Mouse (Mus musculus): ENCODE results near the gene B4galt5. TPM values are rescaled to one million over a fixed set of nuclear protein-coding genes. Genes with fewer than 3 reads are reported as not detected.

Gene B4galt5
- total RNA-seq, 1 experiment = 40.5 TPM

GRCm38 (mm10) chr2:167383666-167384083 lies 34.7 kb upstream of the B4galt5 start:
- Histone ChIP-seq H3K4me3 (ENCODE audit: insufficient read depth in 1 of 2, low read depth in 1 of 2, low read length in 2 of 2, poor library complexity in 1 of 2, severe bottlenecking in 1 of 2) (no peak overlapping the region), H3K9ac (ENCODE audit: insufficient read depth, low read depth, low read length, poor library complexity, severe bottlenecking) (no peak overlapping the region), H3K36me3 (ENCODE audit: control insufficient read depth, insufficient read depth, low read length, poor library complexity, severe bottlenecking) (no peaks in the 10 kb centered on the region), H3K27ac (ENCODE audit: insufficient read depth, low read depth, low read length, poor library complexity, severe bottlenecking) (no peak overlapping the region), H3K4me1 (ENCODE audit: control insufficient read depth in 2 of 2, insufficient read depth in 2 of 2, low read length in 2 of 2, poor library complexity in 1 of 2) (peaks cover 6 to 8% of the 10 kb centered on the region in 2 experiments), H3K9me3 (ENCODE audit: control insufficient read depth, insufficient read depth, low read depth, low read length) (no peaks in the 10 kb centered on the region)
- DNase-seq (ENCODE audit: low read depth, low spot score) = no peak
- TF ChIP-seq ZNF384 (IDR thresholded peaks at IDR 0.05; ENCODE audit: low read depth, low read length) (no peak), MAFK (IDR thresholded peaks at IDR 0.05; ENCODE audit: insufficient read depth, low read depth, low read length) (no peak), CHD2 (IDR thresholded peaks at IDR 0.05; ENCODE audit: low read depth, low read length) (no peak), HCFC1 (IDR thresholded peaks at IDR 0.05; ENCODE audit: borderline replicate concordance, insufficient read depth, low read length) (no peak), ZC3H11A (IDR thresholded peaks at IDR 0.05; ENCODE audit: borderline replicate concordance, low read depth, low read length) (no peak)
- in situ Hi-C loops (cut with MboI; ENCODE audit: low sequenced_read_pairs in 2 of 2, unreplicated experiment in 2 of 2) = no loop called here

- in situ Hi-C loops (cut with MboI; ENCODE audit: low sequenced_read_pairs in 2 of 2, unreplicated experiment in 2 of 2) = no loop called here
- Histone ChIP-seq H3K4me3 (ENCODE audit: insufficient read depth in 1 of 2, low read depth in 1 of 2, low read length in 2 of 2, poor library complexity in 1 of 2, severe bottlenecking in 1 of 2) (no peak overlapping the region), H3K9ac (ENCODE audit: insufficient read depth, low read depth, low read length, poor library complexity, severe bottlenecking) (no peak overlapping the region), H3K9me3 (ENCODE audit: control insufficient read depth, insufficient read depth, low read depth, low read length) (no peaks in the 10 kb centered on the region), H3K27ac (ENCODE audit: insufficient read depth, low read depth, low read length, poor library complexity, severe bottlenecking) (no peak overlapping the region), H3K4me1 (ENCODE audit: control insufficient read depth in 2 of 2, insufficient read depth in 2 of 2, low read length in 2 of 2, poor library complexity in 1 of 2) (peaks cover 11 to 13% of the 10 kb centered on the region in 2 experiments), H3K36me3 (ENCODE audit: control insufficient read depth, insufficient read depth, low read length, poor library complexity, severe bottlenecking) (no peaks in the 10 kb centered on the region)
- DNase-seq (ENCODE audit: low read depth, low spot score) = no peak
- TF ChIP-seq MAFK (IDR thresholded peaks at IDR 0.05; ENCODE audit: insufficient read depth, low read depth, low read length) (no peak), HCFC1 (IDR thresholded peaks at IDR 0.05; ENCODE audit: borderline replicate concordance, insufficient read depth, low read length) (no peak), ZC3H11A (IDR thresholded peaks at IDR 0.05; ENCODE audit: borderline replicate concordance, low read depth, low read length) (no peak), ZNF384 (IDR thresholded peaks at IDR 0.05; ENCODE audit: low read depth, low read length) (no peak), CHD2 (IDR thresholded peaks at IDR 0.05; ENCODE audit: low read depth, low read length) (no peak)
These were observed 33.4 kb upstream of the B4galt5 start for GRCm38 (mm10) chr2:167382389-167382788.

- no peak for DNase-seq (ENCODE audit: low read depth, low spot score)
- in situ Hi-C loops (cut with MboI; ENCODE audit: low sequenced_read_pairs in 2 of 2, unreplicated experiment in 2 of 2) = no loop called here
- Histone ChIP-seq H3K36me3 (ENCODE audit: control insufficient read depth, insufficient read depth, low read length, poor library complexity, severe bottlenecking) (no peaks in the 10 kb centered on the region), H3K4me3 (ENCODE audit: insufficient read depth in 1 of 2, low read depth in 1 of 2, low read length in 2 of 2, poor library complexity in 1 of 2, severe bottlenecking in 1 of 2) (no peak overlapping the region), H3K4me1 (ENCODE audit: control insufficient read depth in 2 of 2, insufficient read depth in 2 of 2, low read length in 2 of 2, poor library complexity in 1 of 2) (peaks cover 11 to 13% of the 10 kb centered on the region in 2 experiments), H3K9me3 (ENCODE audit: control insufficient read depth, insufficient read depth, low read depth, low read length) (no peaks in the 10 kb centered on the region), H3K27ac (ENCODE audit: insufficient read depth, low read depth, low read length, poor library complexity, severe bottlenecking) (no peak overlapping the region), H3K9ac (ENCODE audit: insufficient read depth, low read depth, low read length, poor library complexity, severe bottlenecking) (no peak overlapping the region)
- no peak for TF ChIP-seq ZNF384 (IDR thresholded peaks at IDR 0.05; ENCODE audit: low read depth, low read length)
- TF ChIP-seq MAFK (IDR thresholded peaks at IDR 0.05; ENCODE audit: insufficient read depth, low read depth, low read length) = no peak
- no peak for TF ChIP-seq CHD2 (IDR thresholded peaks at IDR 0.05; ENCODE audit: low read depth, low read length)
- no peak for TF ChIP-seq HCFC1 (IDR thresholded peaks at IDR 0.05; ENCODE audit: borderline replicate concordance, insufficient read depth, low read length)
- TF ChIP-seq ZC3H11A (IDR thresholded peaks at IDR 0.05; ENCODE audit: borderline replicate concordance, low read depth, low read length) = no peak
These were observed 32.6 kb upstream of the B4galt5 start for GRCm38 (mm10) chr2:167381596-167381995.

GRCm38 (mm10) chr2:167380615-167381285 lies 31.8 kb upstream of the B4galt5 start:
- no peaks in the 10 kb centered on the region for H3K9me3 ChIP-seq (ENCODE audit: control insufficient read depth, insufficient read depth, low read depth, low read length)
- H3K4me3 ChIP-seq (ENCODE audit: insufficient read depth in 1 of 2, low read depth in 1 of 2, low read length in 2 of 2, poor library complexity in 1 of 2, severe bottlenecking in 1 of 2) = no peak overlapping the region
- H3K27ac ChIP-seq (ENCODE audit: insufficient read depth, low read depth, low read length, poor library complexity, severe bottlenecking) = no peak overlapping the region
- no peak for TF ChIP-seq ZNF384 (IDR thresholded peaks at IDR 0.05; ENCODE audit: low read depth, low read length)
- no peak for TF ChIP-seq MAFK (IDR thresholded peaks at IDR 0.05; ENCODE audit: insufficient read depth, low read depth, low read length)
- TF ChIP-seq ZC3H11A (IDR thresholded peaks at IDR 0.05; ENCODE audit: borderline replicate concordance, low read depth, low read length) = no peak
- no peak for TF ChIP-seq HCFC1 (IDR thresholded peaks at IDR 0.05; ENCODE audit: borderline replicate concordance, insufficient read depth, low read length)
- TF ChIP-seq CHD2 (IDR thresholded peaks at IDR 0.05; ENCODE audit: low read depth, low read length) = no peak
- H3K36me3 ChIP-seq (ENCODE audit: control insufficient read depth, insufficient read depth, low read length, poor library complexity, severe bottlenecking) = no peaks in the 10 kb centered on the region
- in situ Hi-C loops (cut with MboI; ENCODE audit: low sequenced_read_pairs in 2 of 2, unreplicated experiment in 2 of 2) = no loop called here
- no peak for DNase-seq (ENCODE audit: low read depth, low spot score)
- H3K4me1 ChIP-seq (ENCODE audit: control insufficient read depth in 2 of 2, insufficient read depth in 2 of 2, low read length in 2 of 2, poor library complexity in 1 of 2) = peaks cover 11 to 13% of the 10 kb centered on the region in 2 experiments
- no peak overlapping the region for H3K9ac ChIP-seq (ENCODE audit: insufficient read depth, low read depth, low read length, poor library complexity, severe bottlenecking)
